In genomic region chr4:134287575-134288025, GRCm38 (mm10) we compare ENCODE assay signal across 7 mouse cellular contexts. TPM values are rescaled to one million over a fixed set of nuclear protein-coding genes. Genes with fewer than 3 reads are reported as not detected.
DNase-seq lines count a peak whose midpoint lies in the region; ATAC-seq and TF ChIP-seq lines count a peak whose summit lies in the region.

Pdik1l (minus strand) TSS chr4:134287895.

- peak within 1 kb of the TSS; percentile 94 for H3K27ac ChIP-seq in gastrocnemius, adult 2 months

- intact Hi-C loops in gastrocnemius, adult 2 months (cut with DNase I), result no loop called here
- intact Hi-C loops in left cerebral cortex, postnatal 10 days (cut with DNase I), result no loop called here

- H3K4me3 ChIP-seq in gastrocnemius, adult 2 months, result peak within 1 kb of the TSS; percentile 99

- peak; percentile 68 for ATAC-seq in megakaryocyte progenitor cell, adult 5-6 weeks (replicated peaks; ENCODE audit: poor library complexity)

- DNase-seq in adipocyte (ENCODE audit: low spot score), result peak; percentile 77
- DNase-seq in cerebellum, postnatal 4 days (ENCODE audit: low spot score in 2 of 2), result peak; percentile 46 to 72
- no peak for DNase-seq in gastrocnemius, adult 2 months
- DNase-seq in induced T-regulatory cell, adult 2 months (ENCODE audit: low read depth), result peak; percentile 91
- DNase-seq in left cerebral cortex, postnatal 10 days (ENCODE audit: extremely low spot score in 1 of 2, low spot score in 2 of 2), result peak; percentile 41 to 87
- DNase-seq in right cerebral cortex, postnatal 36 days (ENCODE audit: low spot score in 2 of 2), result peak; percentile 64 to 65

- TF ChIP-seq CTCF in gastrocnemius, adult 2 months (IDR thresholded peaks at IDR 0.05), result no peak

RNA-seq across cellular contexts. Expression of gene Pdik1l, which starts in this region (rescaled TPM):
- 1 to 10 TPM; 3.2 TPM for total RNA-seq in gastrocnemius, adult 2 months (2021)
- 10 to 100 TPM; 26.1 to 26.2 TPM for total RNA-seq in left cerebral cortex, postnatal 10 days (2021)
- 23.4 and 25.9 TPM in 2 replicates for total RNA-seq in megakaryocyte progenitor cell, adult 5-6 weeks (2015)
- total RNA-seq in megakaryocyte progenitor cell, adult 5-6 weeks (2017), result 32.7 and 34.0 TPM in 2 replicates

Comparison
In these comparisons a context has a peak if more than half of its experiments do, and no peak if none do; other contexts are left out.
1. RNA of gene Pdik1l (total RNA-seq): 23.4 to 34.0 TPM in megakaryocyte progenitor cell, adult 5-6 weeks and 26.1 to 26.2 TPM in left cerebral cortex, postnatal 10 days; 3.2 TPM in gastrocnemius, adult 2 months; every median in the first group is over 4 times any median in the second.